Mouse (Mus musculus) layer of hippocampus, postnatal 25 days (tissue): ENCODE data around the gene Srf. TPM values are rescaled to one million over a fixed set of nuclear protein-coding genes. Genes with fewer than 3 reads are reported as not detected.

Experiments
- DNase-seq, 2 experiments: peaks; one replicate each; pipeline ENCODE4 v3.0.0; 2022; ENCODE audit warnings: mixed read lengths in 2 of 2, low spot score in 1 of 2; ENCODE audit errors: extremely low spot score in 1 of 2
- total RNA-seq, 2 experiments: library from RNA; stranded (reverse); gene quantifications; 2 replicates each; pipeline ENCODE4 v1.2.3; 2021

The Srf gene
- 10 to 100 TPM; 75.9 to 80.6 TPM for total RNA-seq

GRCm38 (mm10) chr17:46555673-46556583 lies at the start of gene Srf:
Gene Srf (minus strand): TSS chr17:46556175.
- peak; percentile 84 to 89 for DNase-seq

- no peak for DNase-seq
Measured at GRCm38 (mm10) chr17:46605126-46605525, 49.2 kb upstream of the Srf start.

GRCm38 (mm10) chr17:46603229-46603628 lies 47.3 kb upstream of the Srf start:
- no peak for DNase-seq

- DNase-seq = no peak
Measured at GRCm38 (mm10) chr17:46602212-46602611, 46.2 kb upstream of the Srf start.

GRCm38 (mm10) chr17:46600569-46600968 lies 44.6 kb upstream of the Srf start:
- no peak for DNase-seq

- DNase-seq = no peak
Measured at GRCm38 (mm10) chr17:46598963-46599362, 43.0 kb upstream of the Srf start.

- no peak for DNase-seq
Measured at GRCm38 (mm10) chr17:46597956-46598355, 42.0 kb upstream of the Srf start.

GRCm38 (mm10) chr17:46595336-46595735 lies 39.4 kb upstream of the Srf start:
- no peak for DNase-seq

GRCm38 (mm10) chr17:46594606-46595005 lies 38.6 kb upstream of the Srf start:
- DNase-seq = no peak

GRCm38 (mm10) chr17:46593124-46593523 lies 37.1 kb upstream of the Srf start:
- DNase-seq = no peak

- DNase-seq = no peak
Measured at GRCm38 (mm10) chr17:46591406-46591805, 35.4 kb upstream of the Srf start.

- DNase-seq = no peak
Measured at GRCm38 (mm10) chr17:46590439-46590838, 34.5 kb upstream of the Srf start.

GRCm38 (mm10) chr17:46589635-46590314 lies 33.8 kb upstream of the Srf start:
- no peak for DNase-seq

GRCm38 (mm10) chr17:46588913-46589312 lies 32.9 kb upstream of the Srf start:
- DNase-seq = no peak

- DNase-seq = no peak
Measured at GRCm38 (mm10) chr17:46588173-46588572, 32.2 kb upstream of the Srf start.

- DNase-seq = no peak
Measured at GRCm38 (mm10) chr17:46586327-46586726, 30.4 kb upstream of the Srf start.

GRCm38 (mm10) chr17:46578650-46579049 lies 22.7 kb upstream of the Srf start:
- DNase-seq = no peak

- DNase-seq = no peak
Measured at GRCm38 (mm10) chr17:46576070-46576469, 20.1 kb upstream of the Srf start.

- DNase-seq = no peak
Measured at GRCm38 (mm10) chr17:46574535-46574934, 18.6 kb upstream of the Srf start.

GRCm38 (mm10) chr17:46571005-46571404 lies 15.0 kb upstream of the Srf start:
- no peak for DNase-seq

GRCm38 (mm10) chr17:46559146-46559545 lies 3.2 kb upstream of the Srf start:
- no peak for DNase-seq

- no peak for DNase-seq
Measured at GRCm38 (mm10) chr17:46558151-46558550, 2.2 kb upstream of the Srf start.
